Mouse (Mus musculus): ENCODE data around the gene 4931408C20Rik.

Gene 4931408C20Rik

GRCm38 (mm10) chr1:26686842-26687760 lies at the start of gene 4931408C20Rik:
Gene 4931408C20Rik (minus strand): TSS chr1:26687460.
- peak; percentile 23 for DNase-seq

GRCm38 (mm10) chr1:26687926-26688325 lies 666 bp upstream of the 4931408C20Rik start:
- DNase-seq: peak; percentile 2

DNA sequence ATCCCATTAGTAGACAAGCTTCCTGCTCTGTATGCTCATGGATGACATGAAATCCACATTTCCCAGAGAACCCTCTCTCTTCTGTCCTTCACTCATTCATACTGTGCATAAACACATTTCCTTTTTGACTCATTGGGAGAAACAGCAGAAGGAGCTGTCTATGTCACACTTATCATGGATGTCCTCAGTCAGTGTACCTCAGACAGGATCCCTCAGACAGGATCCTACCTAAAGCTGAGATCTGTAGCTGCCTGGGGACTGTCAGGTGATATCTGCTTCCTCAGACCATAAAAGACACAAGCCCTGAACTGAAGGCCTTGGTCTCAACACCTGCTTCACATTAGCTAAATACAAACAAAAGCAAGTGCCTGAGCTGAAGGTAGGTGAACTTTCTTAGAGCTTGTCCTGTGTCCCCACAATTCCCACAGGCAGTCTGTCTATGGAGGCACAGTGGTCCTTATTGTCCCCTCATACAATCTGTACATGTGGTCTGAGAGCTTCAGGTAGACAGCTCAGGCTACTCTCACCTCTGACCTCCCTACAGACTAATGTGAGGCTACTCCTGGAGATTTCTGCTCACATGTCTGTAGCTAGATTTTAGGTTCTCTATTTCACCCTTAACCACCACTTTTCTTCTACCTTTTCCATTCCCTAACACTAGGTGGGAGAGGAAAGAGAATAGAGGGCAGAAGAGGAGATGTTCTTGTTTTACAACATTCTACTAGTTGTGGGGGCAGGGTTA lies 1.1 kb downstream of the 4931408C20Rik start:
- DNase-seq: peak; percentile 2

GRCm38 (mm10) chr1:26685383-26685782 lies 1.9 kb downstream of the 4931408C20Rik start:
- DNase-seq: no peak

DNA sequence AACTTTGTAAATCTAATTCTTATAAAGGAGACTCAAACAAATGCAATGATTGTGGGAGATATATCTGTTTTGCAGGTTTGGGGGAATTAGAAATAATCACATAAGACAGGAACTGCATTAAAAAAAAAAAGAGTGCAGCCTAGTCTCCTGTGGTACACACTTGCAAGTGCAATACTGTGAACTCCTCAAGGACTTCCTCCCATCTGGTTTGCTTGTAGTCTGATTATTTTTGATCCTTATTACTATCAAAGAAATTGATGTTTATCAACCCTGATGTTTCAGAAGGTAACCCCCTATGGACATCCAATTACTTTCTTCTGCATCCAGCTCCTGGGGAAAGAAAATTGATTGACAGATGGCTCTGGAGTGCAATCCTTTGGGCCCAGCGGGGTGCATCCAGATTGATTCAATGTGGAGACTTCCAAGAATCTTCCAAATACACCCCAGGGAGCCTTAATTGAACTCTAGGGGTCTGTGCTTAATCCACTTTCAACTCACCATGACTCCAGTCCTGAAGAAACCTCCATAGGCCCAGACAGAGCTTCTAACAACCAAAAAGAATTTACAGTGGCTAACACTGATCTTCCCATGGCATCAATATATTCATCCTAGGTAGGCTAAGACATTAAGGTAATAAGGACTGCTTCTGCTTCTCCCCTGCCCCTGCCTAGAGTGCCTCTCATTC lies 37.4 kb downstream of the 4931408C20Rik start:
- DNase-seq: no peak

DNA sequence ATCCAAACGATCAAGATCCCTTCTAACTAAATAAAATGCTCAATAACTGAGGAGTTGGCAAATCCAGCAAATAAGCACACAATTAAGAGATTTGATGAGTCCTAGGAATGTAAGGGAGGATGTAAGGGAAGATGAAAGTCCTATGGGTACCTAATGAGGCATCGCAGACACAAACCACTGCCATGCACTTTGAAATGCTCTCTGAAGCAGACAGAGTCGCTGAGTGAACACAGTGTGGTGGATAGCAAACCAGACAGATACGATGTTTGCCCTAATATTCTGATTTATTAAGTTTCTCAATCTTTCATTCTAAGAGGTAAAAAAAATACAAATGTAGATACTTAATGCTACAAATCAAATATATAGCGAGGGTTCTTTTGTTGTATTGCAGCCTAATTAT lies 51.2 kb downstream of the 4931408C20Rik start:
- no peak for DNase-seq
